Mouse (Mus musculus): ENCODE data around the gene Odf3l2. TPM values are rescaled to one million over a fixed set of nuclear protein-coding genes. Genes with fewer than 3 reads are reported as not detected.

Gene Odf3l2
- total and polyA plus RNA-seq, 3 experiments = not detected

GRCm38 (mm10) chr10:79688720-79689119 lies 43.2 kb upstream of the Odf3l2 start, which contains the start of gene Gzmm:
Gene Gzmm (plus strand): TSS chr10:79689020.
- DNase-seq (ENCODE audit: low read depth, low spot score) = no peak
- TF ChIP-seq JUND (IDR thresholded peaks at IDR 0.05; ENCODE audit: low read depth, low read length) = no peak
- no peak for TF ChIP-seq MXI1 (IDR thresholded peaks at IDR 0.05; ENCODE audit: low read depth, low read length)
- TF ChIP-seq MAFK (IDR thresholded peaks at IDR 0.05; ENCODE audit: borderline replicate concordance, low read depth, low read length) = no peak
- no peak for TF ChIP-seq MYC (IDR thresholded peaks at IDR 0.05; ENCODE audit: low read depth, low read length)
- TF ChIP-seq SMC3 (IDR thresholded peaks at IDR 0.05; ENCODE audit: low read depth, low read length) = no peak
- no peak; the same call in 1 of the 2 replicates for TF ChIP-seq POLR2AphosphoS2 (IDR thresholded peaks at IDR 0.05; ENCODE audit: low read length)
- TF ChIP-seq POLR2A (IDR thresholded peaks at IDR 0.05; ENCODE audit: control insufficient read depth in 1 of 2, insufficient read depth in 1 of 2, low read depth in 1 of 2, low read length in 2 of 2, poor library complexity in 1 of 2) = no peak
- TF ChIP-seq CTCF (IDR thresholded peaks at IDR 0.05 in 2 of 3, conservative IDR thresholded peaks at IDR 0.05 in 1 of 3; ENCODE audit: control insufficient read depth in 1 of 3, insufficient read depth in 1 of 3, low read depth in 2 of 3, low read length in 3 of 3, poor library complexity in 1 of 3, severe bottlenecking in 1 of 3) = no peak
- Histone ChIP-seq H3K4me3 (ENCODE audit: control insufficient read depth in 1 of 2, insufficient read depth in 1 of 2, low read depth in 2 of 2, low read length in 2 of 2) (no peak within 1 kb of the TSS), H3K36me3 (ENCODE audit: control insufficient read depth in 1 of 2, insufficient read depth in 2 of 2, low read length in 2 of 2) (peaks cover 3% of the 10 kb centered on the region in 2 experiments; a peak in 2 of 4 replicates), H3K9me3 (replicated peaks; ENCODE audit: insufficient read depth, low read length) (no peaks in the 10 kb centered on the region), H3K79me2 (ENCODE audit: control insufficient read depth, insufficient read depth, low read length, poor library complexity) (peaks cover 15% of the 10 kb centered on the region), H3K27ac (ENCODE audit: control insufficient read depth, low read depth, low read length) (no peak within 1 kb of the TSS), H3K9ac (ENCODE audit: control insufficient read depth, low read depth, low read length, poor library complexity, severe bottlenecking) (no peak within 1 kb of the TSS), H3K27me3 (ENCODE audit: control insufficient read depth in 1 of 2, insufficient read depth in 2 of 2, low read length in 2 of 2) (no peaks in the 10 kb centered on the region), H3K4me1 (ENCODE audit: control insufficient read depth in 1 of 2, insufficient read depth in 2 of 2, low read length in 2 of 2) (peaks cover 0 to 7% of the 10 kb centered on the region in 2 experiments; a peak in 2 of 4 replicates)

GRCm38 (mm10) chr10:79687513-79687912 lies 42.0 kb upstream of the Odf3l2 start:
- DNase-seq (ENCODE audit: low read depth, low spot score) = no peak
- peaks cover 27% of the 10 kb centered on the region for H3K79me2 ChIP-seq (ENCODE audit: control insufficient read depth, insufficient read depth, low read length, poor library complexity)
- no peak overlapping the region for H3K27ac ChIP-seq (ENCODE audit: control insufficient read depth, low read depth, low read length)
- no peak overlapping the region for H3K9ac ChIP-seq (ENCODE audit: control insufficient read depth, low read depth, low read length, poor library complexity, severe bottlenecking)
- no peak overlapping the region for H3K4me3 ChIP-seq (ENCODE audit: control insufficient read depth in 1 of 2, insufficient read depth in 1 of 2, low read depth in 2 of 2, low read length in 2 of 2)
- TF ChIP-seq EP300 (IDR thresholded peaks at IDR 0.05; ENCODE audit: low read depth in 1 of 2, low read length in 2 of 2) = no peak
- TF ChIP-seq TBP (IDR thresholded peaks at IDR 0.05; ENCODE audit: low read depth, low read length) = no peak
- no peak for TF ChIP-seq RCOR1 (IDR thresholded peaks at IDR 0.05; ENCODE audit: low read depth, low read length)
- TF ChIP-seq MAZ (IDR thresholded peaks at IDR 0.05; ENCODE audit: low read depth, low read length) = no peak
- peaks cover 2 to 13% of the 10 kb centered on the region in 2 experiments; a peak in 3 of 4 replicates for H3K4me1 ChIP-seq (ENCODE audit: control insufficient read depth in 1 of 2, insufficient read depth in 2 of 2, low read length in 2 of 2)
- H3K9me3 ChIP-seq (replicated peaks; ENCODE audit: insufficient read depth, low read length) = no peaks in the 10 kb centered on the region
- no peaks in the 10 kb centered on the region for H3K27me3 ChIP-seq (ENCODE audit: control insufficient read depth in 1 of 2, insufficient read depth in 2 of 2, low read length in 2 of 2)
- peaks cover 3 to 4% of the 10 kb centered on the region in 2 experiments; a peak in 2 of 4 replicates for H3K36me3 ChIP-seq (ENCODE audit: control insufficient read depth in 1 of 2, insufficient read depth in 2 of 2, low read length in 2 of 2)

GRCm38 (mm10) chr10:79686691-79687090 lies 41.2 kb upstream of the Odf3l2 start:
- H3K27ac ChIP-seq (ENCODE audit: control insufficient read depth, low read depth, low read length) = no peak overlapping the region
- H3K27me3 ChIP-seq (ENCODE audit: control insufficient read depth in 1 of 2, insufficient read depth in 2 of 2, low read length in 2 of 2) = no peaks in the 10 kb centered on the region
- H3K9me3 ChIP-seq (replicated peaks; ENCODE audit: insufficient read depth, low read length) = no peaks in the 10 kb centered on the region
- DNase-seq (ENCODE audit: low read depth, low spot score) = no peak
- peaks cover 2 to 13% of the 10 kb centered on the region in 2 experiments; a peak in 3 of 4 replicates for H3K4me1 ChIP-seq (ENCODE audit: control insufficient read depth in 1 of 2, insufficient read depth in 2 of 2, low read length in 2 of 2)
- H3K4me3 ChIP-seq (ENCODE audit: control insufficient read depth in 1 of 2, insufficient read depth in 1 of 2, low read depth in 2 of 2, low read length in 2 of 2) = no peak overlapping the region
- H3K36me3 ChIP-seq (ENCODE audit: control insufficient read depth in 1 of 2, insufficient read depth in 2 of 2, low read length in 2 of 2) = peaks cover 3 to 4% of the 10 kb centered on the region in 2 experiments; a peak in 2 of 4 replicates
- H3K79me2 ChIP-seq (ENCODE audit: control insufficient read depth, insufficient read depth, low read length, poor library complexity) = peaks cover 32% of the 10 kb centered on the region
- TF ChIP-seq MYC (IDR thresholded peaks at IDR 0.05; ENCODE audit: low read depth, low read length) = no peak
- TF ChIP-seq EP300 (IDR thresholded peaks at IDR 0.05; ENCODE audit: low read depth in 1 of 2, low read length in 2 of 2) = no peak
- no peak for TF ChIP-seq CHD1 (IDR thresholded peaks at IDR 0.05; ENCODE audit: low read depth, low read length)
- no peak for TF ChIP-seq ZNF384 (IDR thresholded peaks at IDR 0.05; ENCODE audit: low read depth, low read length)
- no peak for TF ChIP-seq USF1 (IDR thresholded peaks at IDR 0.05; ENCODE audit: low read depth, low read length)
- TF ChIP-seq POLR2AphosphoS2 (IDR thresholded peaks at IDR 0.05; ENCODE audit: low read length) = no peak
- TF ChIP-seq E2F4 (IDR thresholded peaks at IDR 0.05; ENCODE audit: borderline replicate concordance, low read depth, low read length) = no peak
- no peak for TF ChIP-seq MXI1 (IDR thresholded peaks at IDR 0.05; ENCODE audit: low read depth, low read length)
- TF ChIP-seq UBTF (IDR thresholded peaks at IDR 0.05; ENCODE audit: borderline replicate concordance, insufficient read depth, low read depth, low read length) = no peak
- no peak for TF ChIP-seq CTCF (IDR thresholded peaks at IDR 0.05 in 2 of 3, conservative IDR thresholded peaks at IDR 0.05 in 1 of 3; ENCODE audit: control insufficient read depth in 1 of 3, insufficient read depth in 1 of 3, low read depth in 2 of 3, low read length in 3 of 3, poor library complexity in 1 of 3, severe bottlenecking in 1 of 3)
- H3K9ac ChIP-seq (ENCODE audit: control insufficient read depth, low read depth, low read length, poor library complexity, severe bottlenecking) = no peak overlapping the region

Measured in MEL (cell line).